Mouse (Mus musculus) liver, embryonic 15.5 days (tissue): ENCODE data around the gene Rbfox3. TPM values are rescaled to one million over a fixed set of nuclear protein-coding genes. Genes with fewer than 3 reads are reported as not detected.

Source experiments
- ATAC-seq: fragments of 200-750 bp; cut with Nextera tagmentation; 2 replicates; pipeline ENCODE4 v1.8.0; 2017; ENCODE audit warnings: moderate number of reproducible peaks, mild to moderate bottlenecking, moderate library complexity; ENCODE audit not compliant: insufficient read depth
- H3K27ac ChIP-seq: fragments of 300-500 bp; sonication (generic); replicated peaks from 2 replicates; pipeline ENCODE4 v1.5.1; 2015; ENCODE audit warnings: mild to moderate bottlenecking, inconsistent platforms
- H3K27me3 ChIP-seq: fragments of 300-500 bp; sonication (generic); 2 replicates; pipeline ENCODE4 v1.6.1; 2015; ENCODE audit warnings: mild to moderate bottlenecking, inconsistent platforms
- H3K36me3 ChIP-seq: fragments of 300-500 bp; sonication (generic); replicated peaks from 2 replicates; pipeline ENCODE4 v1.6.1; 2015; ENCODE audit warnings: moderate library complexity, mild to moderate bottlenecking, inconsistent platforms
- H3K4me1 ChIP-seq: fragments of 300-500 bp; sonication (generic); replicated peaks from 2 replicates; pipeline ENCODE4 v1.6.1; 2015; ENCODE audit warnings: inconsistent platforms
- H3K4me2 ChIP-seq: fragments of 300-500 bp; sonication (generic); 2 replicates; pipeline ENCODE4 v1.6.1; 2015; ENCODE audit warnings: moderate library complexity, mild to moderate bottlenecking, inconsistent platforms
- H3K4me3 ChIP-seq: fragments of 300-500 bp; sonication (generic); replicated peaks from 2 replicates; pipeline ENCODE4 v1.5.1; 2015; ENCODE audit warnings: mild to moderate bottlenecking, inconsistent platforms
- H3K9ac ChIP-seq: fragments of 300-500 bp; sonication (generic); 2 replicates; pipeline ENCODE4 v1.6.1; 2015; ENCODE audit warnings: moderate library complexity, mild to moderate bottlenecking, inconsistent platforms
- H3K9me3 ChIP-seq: fragments of 300-500 bp; sonication (generic); replicated peaks from 2 replicates; pipeline ENCODE4 v1.6.1; 2016; ENCODE audit warnings: inconsistent platforms
- WGBS: fragments of 180-500 bp; shearing (Covaris S2); methylation state at CpG from one replicate; pipeline ENCODE4 v1.1.7; 2015; ENCODE audit warnings: mixed read lengths; ENCODE audit not compliant: insufficient replicate concordance; 5-methylcytosine and 5-hydroxymethylcytosine counted together
- microRNA-seq: library from miRNA; unstranded; fragments of <30 nt; microRNA quantifications from one replicate; pipeline ENCODE4, GENCODE M21; 2016
- polyA plus RNA-seq: library from polyadenylated mRNA; unstranded; fragments of >200 nt; fragmentation: Nextera tagmentation; extraction: Ambion mirVana; gene quantifications from 2 replicates; pipeline ENCODE4 v1.2.1, GENCODE M21; 2015

Rbfox3 gene
- polyA plus RNA-seq, 1 experiment from 2014 or later, result 0.13 TPM

DNA sequence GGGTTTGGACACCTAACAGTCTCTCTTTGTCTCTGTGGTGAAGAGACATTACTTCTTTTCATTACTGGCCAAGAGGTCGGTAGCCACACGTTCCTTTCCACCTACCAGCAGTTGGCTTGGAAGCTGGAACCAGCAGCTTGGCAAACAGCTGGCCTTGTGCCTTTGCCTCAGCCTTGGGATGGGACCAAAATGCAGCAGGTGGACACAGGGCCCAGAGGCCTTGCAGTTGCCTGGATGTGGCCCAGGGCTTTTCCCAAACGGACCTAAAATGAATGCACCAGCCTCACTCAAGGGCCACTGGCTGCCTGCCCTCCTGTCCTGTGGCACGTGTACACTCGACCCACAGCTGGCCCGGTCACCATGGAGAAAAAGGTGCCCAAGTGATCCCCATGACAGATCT lies 460.2 kb downstream of the Rbfox3 start:
- no peaks in the 10 kb centered on the region for H3K36me3 ChIP-seq
- no peaks in the 10 kb centered on the region for H3K27me3 ChIP-seq
- no peak overlapping the region for H3K4me2 ChIP-seq
- H3K27ac ChIP-seq, result no peak overlapping the region
- 69% methylated on average over 6 of the region's 6 CpGs for WGBS
- no peak for ATAC-seq
- H3K4me3 ChIP-seq, result no peak overlapping the region
- no peak overlapping the region for H3K9ac ChIP-seq
- no peaks in the 10 kb centered on the region for H3K4me1 ChIP-seq
- H3K9me3 ChIP-seq, result no peaks in the 10 kb centered on the region

DNA sequence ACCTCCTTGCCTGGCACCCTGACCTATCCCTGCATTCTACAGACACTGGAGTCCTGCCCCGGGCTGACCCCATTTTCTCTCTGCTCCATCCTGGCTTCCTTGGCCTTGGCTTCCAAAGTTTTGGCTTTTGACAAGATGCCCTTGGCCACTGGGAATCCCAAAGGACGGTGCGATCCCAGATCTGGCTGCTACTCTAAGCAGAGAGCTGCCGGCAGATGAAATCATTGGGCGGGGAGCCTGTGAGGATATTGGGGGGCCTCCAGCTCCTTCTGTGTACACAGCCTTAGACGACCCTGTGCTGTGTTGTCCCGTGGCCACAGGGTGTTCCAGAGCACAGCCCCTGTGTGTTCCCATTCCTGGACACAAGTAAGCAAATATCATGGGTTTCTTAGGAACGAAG lies 463.0 kb downstream of the Rbfox3 start:
- Histone ChIP-seq H3K27me3 (peaks cover 8% of the 10 kb centered on the region; the same call in 1 of the 2 replicates), H3K36me3 (no peaks in the 10 kb centered on the region), H3K9ac (no peak overlapping the region), H3K9me3 (no peaks in the 10 kb centered on the region), H3K4me3 (no peak overlapping the region), H3K27ac (no peak overlapping the region), H3K4me2 (no peak overlapping the region), H3K4me1 (no peaks in the 10 kb centered on the region)
- 64% methylated on average over 8 of the region's 8 CpGs for WGBS
- ATAC-seq, result no peak

DNA sequence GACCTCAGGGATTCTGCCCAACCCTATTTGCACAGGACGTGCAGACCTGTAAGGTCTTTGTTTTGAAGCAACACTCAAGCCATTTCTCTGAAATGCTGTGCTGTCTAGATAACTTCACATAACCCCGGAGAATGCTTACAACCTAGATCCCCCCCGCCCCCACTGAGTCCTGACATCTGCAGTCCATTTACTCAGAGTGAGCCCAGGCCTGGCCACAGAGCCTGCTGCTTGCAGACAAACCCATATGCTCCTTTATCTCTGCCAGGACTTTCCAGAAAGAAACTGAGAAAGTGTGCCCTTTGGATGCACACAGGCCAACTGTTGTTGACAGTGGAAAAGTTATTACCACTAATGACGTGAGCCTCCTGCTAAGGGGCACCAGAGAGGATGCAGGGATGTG lies 464.1 kb downstream of the Rbfox3 start:
- Histone ChIP-seq H3K4me2 (no peak overlapping the region), H3K4me3 (no peak overlapping the region), H3K36me3 (no peaks in the 10 kb centered on the region), H3K9me3 (no peaks in the 10 kb centered on the region), H3K27ac (no peak overlapping the region), H3K9ac (no peak overlapping the region), H3K4me1 (no peaks in the 10 kb centered on the region), H3K27me3 (peaks cover 8% of the 10 kb centered on the region; the same call in 1 of the 2 replicates)
- no peak for ATAC-seq
- WGBS, result 46% methylated on average over 4 of the region's 4 CpGs

DNA sequence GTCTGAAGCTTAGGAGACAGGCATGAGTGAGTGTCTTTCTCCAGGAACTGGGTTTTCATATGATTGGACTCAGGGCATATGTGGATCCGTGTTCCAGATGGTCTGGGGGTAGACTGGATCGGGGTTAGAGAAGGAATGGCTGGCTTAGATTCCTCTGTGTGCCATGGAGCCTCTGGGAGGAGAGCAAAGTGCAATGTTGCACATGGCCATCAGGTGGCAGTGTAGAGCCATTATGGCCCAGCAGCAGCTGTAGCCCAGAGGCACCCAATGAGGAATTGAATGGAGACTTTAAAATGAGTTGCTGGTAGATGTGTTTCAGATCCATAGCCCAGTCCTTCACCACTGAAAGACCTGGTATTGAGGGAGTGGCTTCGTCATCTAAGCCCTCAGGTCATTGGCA lies 465.6 kb downstream of the Rbfox3 start:
- Histone ChIP-seq H3K9ac (no peak overlapping the region), H3K36me3 (no peaks in the 10 kb centered on the region), H3K9me3 (no peaks in the 10 kb centered on the region), H3K4me3 (no peak overlapping the region), H3K27ac (no peak overlapping the region), H3K4me2 (no peak overlapping the region), H3K27me3 (peaks cover 8% of the 10 kb centered on the region; the same call in 1 of the 2 replicates), H3K4me1 (no peaks in the 10 kb centered on the region)
- WGBS, result 7% methylated on average over 3 of the region's 3 CpGs
- peak; percentile 41; the same call in 1 of the 2 replicates for ATAC-seq

DNA sequence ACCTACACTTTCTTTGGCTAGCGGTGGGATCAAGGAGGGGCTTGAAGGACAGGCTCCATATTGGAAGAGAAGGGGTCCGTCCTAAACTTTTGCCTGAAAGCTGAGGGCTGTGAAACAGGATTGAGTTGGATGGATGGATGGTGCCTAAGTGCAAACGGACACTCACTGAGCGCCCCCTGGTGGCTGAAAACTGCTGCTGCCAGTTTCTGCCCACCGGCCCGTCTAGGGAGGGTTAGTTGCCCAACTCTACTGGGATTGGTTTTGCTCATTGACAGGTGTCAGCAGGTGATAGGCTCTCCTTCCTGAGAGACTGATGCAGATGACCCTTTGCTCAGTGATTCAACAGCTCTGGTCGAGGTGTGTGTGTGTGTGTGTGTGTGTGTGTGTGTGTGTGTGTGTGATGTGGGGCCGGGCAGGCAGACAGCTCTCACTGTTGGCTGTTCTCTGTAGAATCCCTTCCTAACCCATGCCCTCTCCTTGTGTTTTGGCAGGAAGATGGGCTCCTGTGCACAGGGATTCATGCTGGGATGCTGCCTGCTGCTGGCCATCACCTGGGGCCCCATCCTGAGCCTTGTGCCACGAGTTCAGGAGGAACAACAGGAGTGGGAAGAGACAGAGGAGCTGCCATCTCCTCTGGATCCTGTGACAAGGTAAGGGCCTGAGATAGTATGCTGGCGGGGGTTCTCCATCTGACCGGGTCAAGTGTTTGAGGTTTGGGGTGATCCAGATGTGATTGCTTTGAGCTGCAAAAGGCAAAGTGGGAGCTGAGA lies 468.0 kb downstream of the Rbfox3 start:
- Histone ChIP-seq H3K27me3 (peaks cover 8% of the 10 kb centered on the region; the same call in 1 of the 2 replicates), H3K4me3 (no peak overlapping the region), H3K4me2 (no peak overlapping the region), H3K27ac (no peak overlapping the region), H3K4me1 (no peaks in the 10 kb centered on the region), H3K36me3 (no peaks in the 10 kb centered on the region), H3K9ac (no peak overlapping the region), H3K9me3 (no peaks in the 10 kb centered on the region)
- ATAC-seq, result no peak
- 32% methylated on average over 11 of the region's 11 CpGs for WGBS

DNA sequence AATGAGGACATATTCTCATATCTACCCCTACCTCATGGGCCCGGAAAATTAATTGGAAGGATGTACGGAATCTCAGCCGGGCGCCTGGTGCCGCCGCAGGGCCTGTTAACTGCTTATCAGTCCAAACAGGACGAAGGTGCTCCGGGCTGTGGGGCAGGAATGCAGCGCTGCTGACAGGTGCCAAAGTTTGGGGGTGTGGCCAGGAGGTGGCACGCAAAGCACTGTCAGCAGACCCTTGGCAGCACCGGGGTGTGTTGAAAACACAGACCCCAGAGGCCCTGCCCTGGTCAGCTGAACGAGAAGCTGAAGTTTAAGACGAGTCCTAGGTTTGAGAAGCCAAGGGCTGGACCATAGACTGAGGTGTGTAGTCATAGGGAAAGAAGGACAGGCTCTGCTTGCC lies 468.7 kb downstream of the Rbfox3 start:
- peaks cover 8% of the 10 kb centered on the region; the same call in 1 of the 2 replicates for H3K27me3 ChIP-seq
- H3K36me3 ChIP-seq, result no peaks in the 10 kb centered on the region
- H3K4me2 ChIP-seq, result no peak overlapping the region
- no peaks in the 10 kb centered on the region for H3K9me3 ChIP-seq
- WGBS, result 68% methylated on average over 13 of the region's 13 CpGs
- H3K27ac ChIP-seq, result no peak overlapping the region
- ATAC-seq, result no peak
- no peaks in the 10 kb centered on the region for H3K4me1 ChIP-seq
- H3K9ac ChIP-seq, result no peak overlapping the region
- H3K4me3 ChIP-seq, result no peak overlapping the region

Small RNA genes lying within 50 kb of the gene (microRNA-seq; reads per million reads assigned to microRNA genes)
- gene Gm25040, result not detected

Other genes with a start within 250 kb of the Rbfox3 start
- gene Enpp7, start 76.6 kb upstream of the Rbfox3 start, polyA plus RNA-seq, result not detected in 2 replicates
- 3.0 and 3.2 TPM in 2 replicates for gene Cbx2, start 111.4 kb upstream of the Rbfox3 start, polyA plus RNA-seq
- 3.3 and 3.5 TPM in 2 replicates for gene Cbx8, start 129.4 kb upstream of the Rbfox3 start, polyA plus RNA-seq
- 2.8 and 2.9 TPM in 2 replicates for gene Cbx4, start 174.6 kb upstream of the Rbfox3 start, polyA plus RNA-seq